Mouse (Mus musculus) forebrain, embryonic 13.5 days (tissue): ENCODE data around the gene Tbc1d13. TPM values are rescaled to one million over a fixed set of nuclear protein-coding genes. Genes with fewer than 3 reads are reported as not detected.

Experiments used
- ATAC-seq: fragments of 200-750 bp; cut with Nextera tagmentation; 2 replicates; pipeline ENCODE4 v1.8.0; 2017
- H3K27ac ChIP-seq: fragments of 300-500 bp; sonication (generic); 2 replicates; pipeline ENCODE4 v1.5.1; 2015; ENCODE audit warnings: inconsistent platforms, mild to moderate bottlenecking, moderate library complexity
- H3K27me3 ChIP-seq: fragments of 300-500 bp; sonication (generic); 2 replicates; pipeline ENCODE4 v1.6.1; 2015; ENCODE audit warnings: mild to moderate bottlenecking, inconsistent platforms
- H3K36me3 ChIP-seq: fragments of 300-500 bp; sonication (generic); 2 replicates; pipeline ENCODE4 v1.6.1; 2015; ENCODE audit warnings: mild to moderate bottlenecking, inconsistent platforms; ENCODE audit not compliant: poor library complexity, severe bottlenecking
- H3K4me1 ChIP-seq: fragments of 300-500 bp; sonication (generic); 2 replicates; pipeline ENCODE4 v1.6.1; 2015; ENCODE audit warnings: inconsistent platforms
- H3K4me2 ChIP-seq: fragments of 300-500 bp; sonication (generic); 2 replicates; pipeline ENCODE4 v1.6.1; 2015; ENCODE audit warnings: inconsistent platforms, mild to moderate bottlenecking, moderate library complexity
- H3K4me3 ChIP-seq: fragments of 300-500 bp; sonication (generic); 2 replicates; pipeline ENCODE4 v1.5.1; 2015; ENCODE audit warnings: mild to moderate bottlenecking, inconsistent platforms
- H3K9ac ChIP-seq: fragments of 300-500 bp; sonication (generic); 2 replicates; pipeline ENCODE4 v1.6.1; 2015; ENCODE audit warnings: mild to moderate bottlenecking, inconsistent platforms
- H3K9me3 ChIP-seq: fragments of 300-500 bp; sonication (generic); replicated peaks from 2 replicates; pipeline ENCODE4 v1.6.1; 2016; ENCODE audit warnings: inconsistent platforms
- WGBS: fragments of 180-500 bp; shearing (Covaris S2); methylation state at CpG from one replicate; pipeline ENCODE4 v1.1.7; 2015; 5-methylcytosine and 5-hydroxymethylcytosine counted together
- polyA plus RNA-seq: library from polyadenylated mRNA; unstranded; fragments of >200 nt; fragmentation: Nextera tagmentation; extraction: Ambion mirVana; gene quantifications from 2 replicates; pipeline ENCODE4 v1.2.1, GENCODE M21; 2015

The Tbc1d13 gene
- polyA plus RNA-seq, 1 experiment from 2014 or later = 14.1 TPM

- no peak overlapping the region for H3K4me2 ChIP-seq
- WGBS = 81% methylated on average over 3 of the region's 3 CpGs
- H3K4me1 ChIP-seq = no peaks in the 10 kb centered on the region
- H3K9ac ChIP-seq = no peak overlapping the region
- H3K9me3 ChIP-seq = no peaks in the 10 kb centered on the region
- H3K4me3 ChIP-seq = no peak overlapping the region
- ATAC-seq = no peak
- no peaks in the 10 kb centered on the region for H3K27me3 ChIP-seq
- H3K27ac ChIP-seq = no peak overlapping the region
- peaks cover 10% of the 10 kb centered on the region; the same call in 1 of the 2 replicates for H3K36me3 ChIP-seq
Measured at GRCm38 (mm10) chr2:30185681-30186080, 52.1 kb downstream of the Tbc1d13 start.

- Histone ChIP-seq H3K27ac (no peak overlapping the region), H3K9ac (no peak overlapping the region), H3K4me2 (no peak overlapping the region), H3K9me3 (no peaks in the 10 kb centered on the region), H3K27me3 (no peaks in the 10 kb centered on the region), H3K36me3 (0 out of 2 replicates have a peak, but pooled peaks cover 4% of the 10 kb centered on the region), H3K4me1 (peaks cover 3% of the 10 kb centered on the region; the same call in 1 of the 2 replicates), H3K4me3 (no peak overlapping the region)
- WGBS = 90% methylated on average over 12 of the region's 12 CpGs
- no peak for ATAC-seq
Measured at GRCm38 (mm10) chr2:30191790-30192580, 58.4 kb downstream of the Tbc1d13 start.

- no peak overlapping the region for H3K9ac ChIP-seq
- no peak overlapping the region for H3K4me3 ChIP-seq
- no peaks in the 10 kb centered on the region for H3K9me3 ChIP-seq
- H3K4me2 ChIP-seq = no peak overlapping the region
- WGBS = 75% methylated on average over 3 of the region's 3 CpGs
- no peaks in the 10 kb centered on the region for H3K27me3 ChIP-seq
- H3K36me3 ChIP-seq = 0 out of 2 replicates have a peak, but pooled peaks cover 4% of the 10 kb centered on the region
- no peak for ATAC-seq
- H3K27ac ChIP-seq = no peak overlapping the region
- peaks cover 3% of the 10 kb centered on the region; the same call in 1 of the 2 replicates for H3K4me1 ChIP-seq
Measured at GRCm38 (mm10) chr2:30194656-30195055, 61.1 kb downstream of the Tbc1d13 start.

GRCm38 (mm10) chr2:30198021-30198420 is 64.5 kb downstream of the Tbc1d13 start:
- ATAC-seq = no peak
- WGBS = 58% methylated on average over 4 of the region's 4 CpGs
- Histone ChIP-seq H3K4me2 (no peak overlapping the region), H3K9ac (0 out of 2 replicates have a peak overlapping the region, but pooled peaks have one; percentile 27), H3K4me3 (no peak overlapping the region), H3K27ac (no peak overlapping the region), H3K36me3 (no peaks in the 10 kb centered on the region), H3K27me3 (no peaks in the 10 kb centered on the region), H3K4me1 (peaks cover 3% of the 10 kb centered on the region; the same call in 1 of the 2 replicates), H3K9me3 (no peaks in the 10 kb centered on the region)

- 81% methylated on average over 1 of the region's 1 CpGs for WGBS
- no peak for ATAC-seq
Measured at GRCm38 (mm10) chr2:30199984-30200383, 66.4 kb downstream of the Tbc1d13 start.

GRCm38 (mm10) chr2:30200388-30200925 is 66.9 kb downstream of the Tbc1d13 start:
- Histone ChIP-seq H3K36me3 (no peaks in the 10 kb centered on the region), H3K4me1 (peaks cover 8% of the 10 kb centered on the region), H3K9ac (no peak overlapping the region), H3K4me3 (no peak overlapping the region), H3K9me3 (no peaks in the 10 kb centered on the region), H3K27me3 (no peaks in the 10 kb centered on the region), H3K27ac (no peak overlapping the region), H3K4me2 (no peak overlapping the region)
- 82% methylated on average over 5 of the region's 5 CpGs for WGBS
- no peak for ATAC-seq

More at GRCm38 (mm10) chr2:30199984-30200383, 66.4 kb downstream of the Tbc1d13 start:
- Histone ChIP-seq H3K9me3 (no peaks in the 10 kb centered on the region), H3K4me2 (no peak overlapping the region), H3K27me3 (no peaks in the 10 kb centered on the region), H3K4me3 (no peak overlapping the region), H3K9ac (no peak overlapping the region), H3K36me3 (no peaks in the 10 kb centered on the region), H3K27ac (no peak overlapping the region), H3K4me1 (peaks cover 7% of the 10 kb centered on the region)

Other genes starting within 250 kb of the Tbc1d13 start
- gene Odf2, start 244.5 kb upstream of the Tbc1d13 start, polyA plus RNA-seq = 77.4 and 91.8 TPM in 2 replicates
- 82.5 and 83.3 TPM in 2 replicates for gene Gle1, start 198.3 kb upstream of the Tbc1d13 start, polyA plus RNA-seq
- gene Sptan1, start 168.2 kb upstream of the Tbc1d13 start, polyA plus RNA-seq = 157 and 178 TPM in 2 replicates
- gene Wdr34, start 84.9 kb upstream of the Tbc1d13 start, polyA plus RNA-seq = 50.8 and 57.2 TPM in 2 replicates
- 587 and 610 TPM in 2 replicates for gene Set, start 76.4 kb upstream of the Tbc1d13 start, polyA plus RNA-seq
- gene Pkn3, start 56.1 kb upstream of the Tbc1d13 start, polyA plus RNA-seq = 5.7 and 6.7 TPM in 2 replicates
- gene Zdhhc12, start 40.1 kb upstream of the Tbc1d13 start, polyA plus RNA-seq = 21.0 and 21.2 TPM in 2 replicates
- 10.5 and 10.9 TPM in 2 replicates for gene Zer1, start 9.2 kb upstream of the Tbc1d13 start, polyA plus RNA-seq
- gene Endog, start 37.7 kb downstream of the Tbc1d13 start, polyA plus RNA-seq = 9.5 and 10.4 TPM in 2 replicates
- gene Spout1, start 44.7 kb downstream of the Tbc1d13 start, polyA plus RNA-seq = 62.1 and 71.1 TPM in 2 replicates
- 11.6 and 12.4 TPM in 2 replicates for gene Kyat1, start 72.1 kb downstream of the Tbc1d13 start, polyA plus RNA-seq
- gene Lrrc8a, start 104.0 kb downstream of the Tbc1d13 start, polyA plus RNA-seq = 57.9 and 58.3 TPM in 2 replicates
- gene Gm28035, start 106.8 kb downstream of the Tbc1d13 start, polyA plus RNA-seq = 0.21 and 0.36 TPM in 2 replicates
- 5.3 and 6.8 TPM in 2 replicates for gene Phyhd1, start 132.5 kb downstream of the Tbc1d13 start, polyA plus RNA-seq
- gene Gm28038, start 147.3 kb downstream of the Tbc1d13 start, polyA plus RNA-seq = not detected in 2 replicates
- gene Dolk, start 152.6 kb downstream of the Tbc1d13 start, polyA plus RNA-seq = 28.0 and 30.6 TPM in 2 replicates
- 24.9 and 32.7 TPM in 2 replicates for gene Nup188, start 152.7 kb downstream of the Tbc1d13 start, polyA plus RNA-seq
- gene Sh3glb2, start 225.6 kb downstream of the Tbc1d13 start, polyA plus RNA-seq = 100 and 126 TPM in 2 replicates
- 22.4 and 23.5 TPM in 2 replicates for gene Miga2, start 230.5 kb downstream of the Tbc1d13 start, polyA plus RNA-seq